Mouse (Mus musculus) gastrocnemius, postnatal 14 days (tissue): ENCODE data around the gene Rasgrp1. TPM values are rescaled to one million over a fixed set of nuclear protein-coding genes. Genes with fewer than 3 reads are reported as not detected.

Experiments used
- DNase-seq: peaks from one replicate; pipeline ENCODE4 v3.0.0; 2021; ENCODE audit warnings: mixed read lengths
- intact Hi-C: fragments of 180-260 bp; cut with DNase I; formaldehyde crosslinking; loops from one replicate; pipeline ENCODE4 v1.15.1; 2025; ENCODE audit warnings: low total_unique reads
- long read RNA-seq, 2 experiments: library from polyadenylated mRNA; stranded (forward); transcript quantifications; one replicate each; pipeline ENCODE4 v2.0.0; 2021
- total RNA-seq, 2 experiments: library from RNA; stranded (reverse); gene quantifications; 2 replicates each; pipeline ENCODE4 v1.2.3; 2021

The Rasgrp1 gene
- under 1 TPM; 0.24 to 0.59 TPM for total RNA-seq
- long read RNA-seq, experiment 1, full-length matches to known transcripts, result 1 of 1 reads
- long read RNA-seq, experiment 1, partial matches to known transcripts, result 0 of 1 reads
- long read RNA-seq, experiment 1, other reads (novel, unspliced or antisense), result 0 of 1 reads
- long read RNA-seq, experiment 2, result 0 reads

- peak; percentile 10 for DNase-seq
- intact Hi-C loops, result no loop called here
These were observed at the start of gene Rasgrp1 for GRCm38 (mm10) chr2:117342547-117343239. TSS of gene Rasgrp1 (minus strand) at chr2:117343001.

DNA sequence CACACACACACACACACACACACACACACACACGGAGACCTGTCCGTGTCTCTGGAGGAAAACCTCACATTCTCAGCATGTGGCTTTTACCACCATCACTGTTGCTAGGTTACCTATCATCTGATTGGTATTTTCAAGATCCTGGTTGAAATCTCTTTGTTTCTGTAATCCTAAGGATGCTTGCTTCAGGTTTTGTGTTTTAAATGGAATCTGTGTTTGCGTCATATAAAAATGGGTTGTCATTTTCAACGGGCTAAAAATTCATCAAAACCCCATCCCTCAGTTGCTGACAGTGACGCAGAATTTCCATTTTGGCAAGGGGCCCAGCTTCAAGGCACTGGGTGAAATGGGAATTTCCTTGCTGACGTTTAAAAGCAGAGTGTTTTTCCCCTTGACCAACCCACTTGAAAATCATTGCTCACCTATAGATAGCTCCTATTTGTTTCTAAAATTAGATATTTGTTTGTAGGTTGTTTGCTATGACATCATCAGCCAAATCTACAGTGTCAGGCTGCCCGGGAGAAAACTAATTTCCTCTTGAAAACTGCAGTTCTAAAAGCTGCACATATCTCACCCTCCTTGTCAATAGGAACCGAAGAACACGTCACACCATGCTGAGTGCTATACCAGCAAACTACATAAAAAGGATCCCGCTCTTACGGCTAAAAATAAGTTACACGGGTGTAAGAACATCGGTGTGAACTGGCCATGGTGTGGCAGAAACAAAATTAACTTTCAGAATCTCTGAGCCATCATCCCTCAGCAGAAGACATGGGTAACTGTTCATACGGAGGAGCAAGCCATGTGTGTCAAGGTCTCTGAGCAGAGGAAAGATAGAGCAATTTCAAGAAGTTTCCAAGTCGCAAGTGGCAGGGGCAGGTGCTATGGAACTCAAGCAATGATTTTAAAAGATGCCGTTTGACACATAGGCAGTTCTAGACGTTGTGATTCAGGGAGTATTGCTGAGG lies 47.4 kb upstream of the Rasgrp1 start:
- intact Hi-C loops, result no loop called here

GRCm38 (mm10) chr2:117389460-117389859 lies 46.7 kb upstream of the Rasgrp1 start:
- DNase-seq, result no peak
- intact Hi-C loops, result no loop called here

More for the DNA sequence above, 47.4 kb upstream of the Rasgrp1 start:
- no peak for DNase-seq

- intact Hi-C loops, result no loop called here
- DNase-seq, result no peak
These were observed 45.3 kb upstream of the Rasgrp1 start for GRCm38 (mm10) chr2:117388121-117388520.

DNA sequence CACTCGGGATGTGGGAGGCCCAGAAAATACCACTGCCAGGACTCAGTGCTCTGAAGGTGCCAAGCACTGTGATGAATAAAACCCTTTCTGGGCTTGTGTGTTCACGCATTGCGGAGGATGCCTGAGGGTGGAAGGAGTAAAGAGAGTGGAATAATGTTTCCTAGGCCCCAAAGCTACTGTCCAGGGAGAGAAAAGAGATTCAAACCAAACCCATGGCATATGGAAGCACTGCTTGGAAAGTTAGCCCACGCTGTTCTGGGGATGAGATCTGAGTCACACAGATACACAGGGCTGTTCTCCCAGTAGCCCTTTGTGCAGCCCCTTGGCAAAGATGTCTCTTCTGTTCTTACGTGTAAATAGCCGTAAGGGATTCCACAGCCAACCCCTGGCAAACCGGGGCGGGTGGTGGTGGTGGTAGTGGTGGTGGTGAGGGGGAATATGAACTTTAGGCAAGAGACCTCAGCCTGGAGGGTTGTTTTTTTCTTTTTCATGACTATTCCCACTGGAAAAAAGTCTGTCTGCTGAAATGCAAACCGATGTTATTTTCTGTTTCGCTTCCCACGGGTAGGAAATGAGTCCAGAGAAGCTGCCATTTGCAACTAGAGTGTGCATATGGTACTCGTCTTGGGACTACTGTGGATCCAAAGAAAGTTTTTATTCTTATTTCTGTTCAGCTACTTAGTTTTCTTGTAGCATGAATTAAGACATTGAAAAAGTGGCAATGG lies 44.3 kb upstream of the Rasgrp1 start:
- no peak for DNase-seq
- intact Hi-C loops, result no loop called here

GRCm38 (mm10) chr2:117386036-117386590 lies 43.3 kb upstream of the Rasgrp1 start:
- intact Hi-C loops, result no loop called here
- DNase-seq, result no peak

DNA sequence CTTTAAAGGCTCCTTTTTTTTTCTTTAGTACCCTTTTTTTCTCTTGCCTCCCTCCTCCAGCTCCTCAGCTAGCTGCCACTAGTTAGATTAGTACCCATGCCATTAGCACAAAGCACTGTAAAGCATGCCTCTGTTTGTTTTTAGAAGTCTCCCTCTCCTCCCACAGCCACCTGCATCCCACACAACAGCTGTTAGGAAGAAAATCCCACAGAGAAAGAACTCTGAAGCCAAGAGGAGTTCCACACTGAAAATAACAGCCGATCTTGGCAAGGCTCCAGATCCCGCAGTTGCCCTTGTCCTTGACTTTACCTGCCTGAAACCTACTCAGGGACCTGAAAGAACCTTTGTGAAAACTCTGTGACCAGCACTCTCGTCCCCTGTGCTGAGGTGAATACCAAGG lies 38.5 kb upstream of the Rasgrp1 start:
- intact Hi-C loops, result no loop called here
- DNase-seq, result no peak

- intact Hi-C loops, result no loop called here
- DNase-seq, result no peak
These were observed 31.6 kb upstream of the Rasgrp1 start for GRCm38 (mm10) chr2:117374293-117374830.

GRCm38 (mm10) chr2:117371706-117372105 lies 28.9 kb upstream of the Rasgrp1 start:
- no peak for DNase-seq
- intact Hi-C loops, result no loop called here

DNA sequence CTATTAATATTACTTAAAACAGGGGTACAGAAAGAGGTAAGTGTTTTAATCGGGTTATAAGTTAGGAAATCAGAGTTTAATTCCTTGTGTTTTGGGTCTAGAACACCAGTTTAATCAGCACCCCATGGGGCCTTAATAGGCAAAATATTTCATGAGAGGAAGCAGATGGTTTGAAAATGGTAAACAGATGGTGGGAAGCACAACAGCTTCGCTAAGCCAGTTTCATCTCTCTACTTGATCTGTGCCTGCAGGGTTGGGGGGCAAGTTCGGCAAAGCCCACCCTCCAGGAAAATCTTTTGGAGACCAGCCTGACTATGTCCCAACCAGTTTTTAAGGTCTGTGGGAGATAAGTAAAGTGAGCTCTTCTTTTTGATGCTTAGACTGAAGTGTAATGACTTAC lies 23.7 kb upstream of the Rasgrp1 start:
- no peak for DNase-seq

DNA sequence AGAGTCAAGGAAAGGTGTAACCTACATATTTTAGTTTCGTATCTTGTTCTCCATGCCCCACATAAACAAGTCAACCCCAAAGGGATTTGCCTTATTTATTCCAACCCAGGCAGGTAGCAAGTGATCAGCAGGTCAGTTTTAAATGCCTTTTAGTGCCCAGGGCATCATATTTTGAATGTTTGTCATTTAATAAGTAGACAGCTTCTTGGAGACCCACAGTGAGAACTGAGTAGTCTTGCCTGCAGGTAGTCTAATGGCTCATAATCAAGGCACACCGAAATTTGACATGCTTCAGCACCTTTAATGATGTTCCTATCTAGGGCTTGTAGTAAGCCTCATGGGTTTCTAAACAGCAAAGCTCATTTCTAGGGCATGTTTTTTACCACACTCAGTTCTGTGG lies 21.3 kb upstream of the Rasgrp1 start:
- no peak for DNase-seq
- intact Hi-C loops, result no loop called here

More for the DNA sequence above, 23.7 kb upstream of the Rasgrp1 start:
- intact Hi-C loops, result no loop called here

- DNase-seq, result no peak
- intact Hi-C loops, result no loop called here
These were observed 15.1 kb upstream of the Rasgrp1 start for GRCm38 (mm10) chr2:117357939-117358338.

GRCm38 (mm10) chr2:117352305-117353123 lies 9.7 kb upstream of the Rasgrp1 start:
- intact Hi-C loops, result no loop called here
- no peak for DNase-seq

- DNase-seq, result no peak
- intact Hi-C loops, result no loop called here
These were observed 7.3 kb upstream of the Rasgrp1 start for GRCm38 (mm10) chr2:117350138-117350537.

DNA sequence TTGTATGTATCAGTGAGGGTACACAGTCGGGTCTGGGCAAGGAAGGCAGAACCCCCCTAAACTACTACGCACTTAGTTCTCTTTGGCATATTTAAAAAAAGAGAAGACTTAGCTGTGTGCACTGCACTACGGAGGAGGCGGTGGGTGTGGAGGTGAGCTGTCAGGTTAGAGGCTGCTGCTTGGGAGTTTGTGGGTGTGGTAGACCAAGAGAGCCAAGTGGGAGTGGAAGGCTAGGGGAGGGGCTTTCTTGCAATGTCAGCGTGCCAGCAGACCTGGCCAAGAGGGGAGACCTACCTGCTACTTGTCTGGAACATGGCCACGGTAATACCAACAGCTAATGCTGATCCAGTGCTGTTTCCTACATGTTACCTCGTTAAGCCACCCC lies 431 bp upstream of the Rasgrp1 start:
- DNase-seq, result no peak
- intact Hi-C loops, result no loop called here

DNA sequence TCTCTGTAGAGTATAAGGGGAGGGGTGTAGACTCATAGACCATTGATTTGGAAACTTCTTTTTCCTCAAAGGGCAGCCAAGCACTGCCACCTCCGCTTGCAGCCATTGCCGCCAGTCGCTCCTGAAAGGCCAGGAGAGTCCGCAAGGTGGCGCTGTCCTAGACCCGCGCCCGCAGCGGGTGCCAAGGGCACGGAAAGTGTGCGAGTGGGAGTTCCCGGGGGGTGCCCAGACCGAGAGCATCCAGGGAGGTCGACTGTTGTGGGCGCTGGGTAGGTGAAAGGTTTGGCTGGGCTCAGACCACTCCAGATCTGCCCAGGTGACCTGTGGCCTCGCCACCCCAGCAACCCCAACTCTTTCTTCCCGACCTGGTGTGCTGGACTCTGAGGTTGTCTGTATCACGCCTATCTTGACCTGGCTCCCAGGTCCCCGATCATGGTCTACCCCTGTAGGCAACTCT lies 683 bp downstream of the Rasgrp1 start:
- intact Hi-C loops, result no loop called here
- DNase-seq, result peak; percentile 54

DNA sequence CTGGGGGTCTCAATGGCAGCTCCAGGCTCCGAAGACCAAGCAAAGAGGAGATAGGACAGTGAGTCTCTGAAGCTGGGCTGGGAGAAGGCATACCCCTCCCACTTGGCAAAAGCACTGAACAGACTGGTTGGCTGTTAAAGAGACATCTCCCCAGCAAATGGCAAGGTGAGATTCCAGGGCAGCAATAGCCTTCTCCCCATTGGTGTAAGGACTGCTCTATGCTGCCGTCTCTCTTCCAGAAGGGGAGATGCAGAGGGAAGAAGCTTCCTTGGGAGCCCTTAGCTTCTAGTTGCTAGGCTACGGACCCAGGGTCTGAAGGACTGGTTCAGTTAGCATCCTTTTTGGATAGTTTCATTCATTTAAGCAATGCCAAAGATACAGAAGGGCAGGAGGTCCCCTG lies 4.3 kb downstream of the Rasgrp1 start:
- no peak for DNase-seq
- intact Hi-C loops, result no loop called here

DNA sequence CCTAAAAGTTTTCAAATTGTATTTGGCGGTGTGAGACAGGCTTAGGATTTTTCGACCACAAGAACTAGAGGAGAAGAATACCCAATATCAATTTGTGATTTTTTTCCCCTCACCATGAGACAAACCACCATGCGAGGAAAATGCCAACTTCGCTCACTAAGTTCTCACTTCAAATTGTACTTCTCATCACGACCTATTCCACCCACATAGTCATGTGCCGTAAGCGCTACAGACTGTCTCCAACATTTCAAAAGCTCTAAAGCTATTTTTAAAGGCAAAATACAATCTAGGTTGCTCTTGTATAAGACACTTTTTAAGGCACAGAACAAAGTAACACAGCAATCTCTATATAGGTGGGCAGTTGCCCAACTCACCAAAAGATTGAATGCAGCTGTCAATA lies 4.9 kb downstream of the Rasgrp1 start:
- intact Hi-C loops, result no loop called here
- DNase-seq, result no peak
